Mouse (Mus musculus): ENCODE data around the gene Rgs11.

Rgs11 gene

DNA sequence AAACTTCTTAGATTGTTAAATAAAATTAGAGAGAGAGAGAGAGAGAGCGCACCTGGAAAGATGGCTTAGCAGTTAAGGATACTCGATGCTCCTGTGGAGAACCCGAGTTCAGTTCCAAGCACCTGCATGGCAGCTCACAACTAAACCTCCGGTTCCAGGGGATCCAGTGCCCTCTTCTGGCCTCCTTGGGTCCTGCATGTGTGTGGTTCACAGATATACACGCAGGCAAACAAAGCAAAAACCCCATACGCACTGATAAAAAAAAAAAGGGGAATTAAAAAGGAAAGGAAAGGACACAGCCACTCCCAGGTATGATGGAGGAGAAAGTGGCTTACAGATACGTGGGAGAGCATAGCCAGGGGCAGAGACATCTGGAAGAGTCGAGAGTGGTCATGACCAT, 30.1 kb downstream of the Rgs11 start:
- DNase-seq = no peak

DNA sequence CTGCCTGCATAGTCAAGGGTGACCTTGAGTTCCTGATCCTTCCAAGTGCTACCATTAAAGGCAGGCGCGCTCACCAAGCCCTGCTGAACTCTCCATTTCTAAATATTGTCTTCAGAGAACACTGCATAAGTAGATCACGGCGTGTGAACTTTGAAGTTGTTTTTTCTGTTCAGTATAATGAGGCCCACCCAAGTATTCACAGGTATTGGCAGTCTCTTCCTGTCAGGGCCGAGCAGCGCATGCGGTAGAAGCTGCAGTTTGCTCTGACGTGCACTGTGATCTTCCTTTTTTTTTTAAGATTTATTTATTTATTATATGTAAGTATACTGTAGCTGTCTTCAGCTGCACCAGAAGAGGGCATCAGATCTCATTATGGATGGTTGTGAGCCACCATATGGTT, 31.6 kb downstream of the Rgs11 start:
- DNase-seq = no peak

DNA sequence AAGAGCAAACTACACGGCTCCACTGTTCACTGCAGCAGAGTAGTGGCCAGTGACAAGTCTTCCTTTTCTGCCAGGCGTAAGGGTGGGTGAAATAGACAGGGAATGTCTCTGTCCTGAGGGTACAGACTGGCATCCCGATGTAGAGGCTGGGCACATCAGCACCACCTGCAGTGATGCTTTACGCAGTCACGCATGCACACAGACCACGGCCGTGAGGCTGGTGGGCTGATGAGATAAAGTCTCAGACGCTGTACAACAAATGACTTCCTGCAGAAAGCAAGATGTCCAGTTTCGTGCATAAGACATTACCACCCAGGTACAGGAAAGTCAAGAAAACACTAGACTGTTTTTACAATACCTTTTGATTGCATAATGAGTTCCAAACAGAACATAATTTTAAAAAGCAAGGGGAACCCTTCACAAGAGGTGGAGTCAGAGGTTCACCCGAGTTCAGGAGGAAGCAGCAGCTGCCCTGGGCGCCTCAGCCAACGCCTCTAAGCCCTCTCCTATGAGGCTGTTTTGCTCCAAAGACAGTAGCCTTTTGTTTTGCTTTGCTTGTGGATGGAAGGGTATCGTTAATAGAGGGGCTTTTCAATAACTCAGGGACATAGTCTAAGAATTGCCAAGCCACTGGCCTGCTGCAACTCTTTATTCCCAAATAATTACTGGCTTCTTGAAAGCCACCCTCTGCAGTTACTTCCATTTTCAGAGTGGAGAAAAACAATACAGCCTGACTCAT, 32.5 kb downstream of the Rgs11 start:
- DNase-seq = no peak

DNA sequence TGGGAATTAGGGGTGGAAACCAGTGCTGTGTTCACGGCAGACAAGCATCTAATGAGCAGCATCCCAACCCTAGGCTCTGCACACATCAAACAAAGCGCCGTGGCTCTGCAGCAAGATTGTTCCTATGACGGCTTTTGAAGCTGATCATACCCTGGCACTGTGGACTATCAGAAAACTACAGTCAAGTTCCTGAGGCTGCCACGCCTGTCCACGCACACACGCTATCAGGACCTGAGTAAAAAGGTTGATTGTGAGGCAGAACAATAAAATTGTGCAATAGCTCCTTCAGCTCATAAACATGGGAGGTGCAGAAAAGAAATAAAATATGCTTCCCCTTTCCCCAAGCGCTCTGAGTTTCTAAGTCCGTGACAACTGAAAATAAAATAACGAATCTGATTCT, 34.9 kb downstream of the Rgs11 start:
- no peak for DNase-seq

DNA sequence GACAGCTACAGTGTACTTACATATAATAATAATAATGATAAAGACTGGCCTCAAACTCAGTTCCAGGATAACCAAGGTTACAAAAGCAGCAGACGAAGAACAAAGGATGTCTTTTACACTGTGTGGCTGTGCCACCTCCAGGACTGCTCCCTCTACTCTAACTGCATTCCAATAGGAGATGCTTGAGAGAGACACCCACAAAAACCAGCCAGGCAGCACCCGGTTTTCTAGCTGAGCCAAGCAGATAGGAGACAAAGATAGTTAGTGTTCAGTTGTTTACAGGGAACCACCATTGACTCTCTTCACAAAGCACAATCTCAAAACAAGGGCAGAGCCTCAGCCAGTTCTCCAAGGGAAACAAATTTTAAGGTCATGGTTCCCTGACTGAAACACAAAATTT, 36.8 kb downstream of the Rgs11 start:
- no peak for DNase-seq

DNA sequence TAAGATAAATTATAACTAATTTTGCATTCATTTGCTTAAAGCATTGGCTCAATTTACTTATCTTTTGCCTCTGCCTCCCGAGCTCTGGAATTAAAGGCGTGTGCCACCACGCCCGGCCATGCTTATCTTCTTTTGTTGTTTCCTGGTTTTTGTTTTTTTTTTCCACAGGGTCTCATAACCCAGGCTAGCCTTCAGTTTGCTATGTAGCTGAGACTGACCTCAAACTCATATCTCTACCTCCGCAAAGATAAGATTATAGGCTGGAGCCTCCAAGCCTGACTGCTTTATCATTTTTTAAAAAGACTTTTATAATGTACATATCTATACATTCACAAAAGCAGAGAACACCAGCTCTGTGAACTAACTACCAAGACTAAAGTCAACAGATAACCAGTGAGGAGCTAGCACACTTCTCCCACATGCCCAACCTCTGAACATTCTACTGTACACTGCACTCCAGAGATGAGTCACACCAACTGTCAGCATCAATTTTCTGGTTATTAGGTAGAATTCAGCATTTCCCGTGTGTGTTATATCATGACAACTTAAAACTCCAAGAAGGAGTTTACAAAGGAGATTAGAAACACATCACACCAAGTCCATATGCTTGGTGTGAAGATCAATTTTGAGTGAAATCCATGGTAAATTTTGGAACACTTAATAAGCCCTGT, 37.5 kb downstream of the Rgs11 start:
- DNase-seq = no peak

DNA sequence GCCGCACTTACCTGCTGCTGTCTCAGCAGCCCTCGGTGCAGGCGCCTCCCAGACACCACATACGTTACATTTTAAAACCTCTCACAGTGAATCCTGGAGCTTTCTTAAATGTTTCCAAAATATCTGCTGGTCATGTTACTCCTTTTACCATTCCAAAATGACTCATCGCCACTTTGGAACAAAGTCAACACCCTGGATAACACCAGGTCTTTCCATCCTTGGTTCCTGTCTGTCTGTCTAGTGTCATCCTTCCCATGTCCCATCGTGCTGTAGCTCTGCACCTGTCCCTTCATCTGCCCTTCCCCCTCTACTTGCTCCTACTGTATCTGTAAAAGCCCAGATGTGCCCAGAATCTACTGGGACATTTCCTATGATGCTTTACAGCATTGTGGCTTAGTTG, 38.2 kb downstream of the Rgs11 start:
- no peak for DNase-seq

DNA sequence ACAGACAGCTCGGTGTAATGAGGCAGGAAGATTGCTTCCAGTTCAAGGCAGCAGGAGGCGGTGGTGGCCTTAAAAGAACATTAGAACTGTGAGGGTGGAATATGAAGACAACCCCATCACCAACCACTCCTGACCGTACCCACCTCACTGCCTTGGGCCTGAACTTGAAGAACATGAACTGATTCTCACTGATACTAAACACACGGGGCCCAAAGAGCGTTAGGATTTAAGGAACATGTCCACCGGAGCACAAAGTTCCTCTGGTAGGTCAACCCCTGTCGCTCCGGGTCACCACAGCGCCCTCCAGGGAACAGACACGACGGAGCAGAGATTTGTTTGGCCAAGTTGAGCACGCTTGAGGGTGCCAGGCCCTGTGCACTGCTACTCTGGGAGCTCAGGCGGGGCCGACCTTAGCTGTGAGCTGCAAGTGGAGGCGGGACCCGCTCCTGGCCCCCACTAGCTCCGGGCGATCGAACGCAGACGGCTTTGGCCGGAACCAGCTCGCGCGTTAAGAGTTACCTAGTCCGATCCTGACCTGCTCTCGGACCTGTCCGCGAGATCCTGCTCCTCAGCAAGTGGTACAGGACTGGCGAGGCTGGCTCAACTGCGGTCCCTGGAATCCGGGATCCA, 40.8 kb downstream of the Rgs11 start:
- no peak for DNase-seq

DNA sequence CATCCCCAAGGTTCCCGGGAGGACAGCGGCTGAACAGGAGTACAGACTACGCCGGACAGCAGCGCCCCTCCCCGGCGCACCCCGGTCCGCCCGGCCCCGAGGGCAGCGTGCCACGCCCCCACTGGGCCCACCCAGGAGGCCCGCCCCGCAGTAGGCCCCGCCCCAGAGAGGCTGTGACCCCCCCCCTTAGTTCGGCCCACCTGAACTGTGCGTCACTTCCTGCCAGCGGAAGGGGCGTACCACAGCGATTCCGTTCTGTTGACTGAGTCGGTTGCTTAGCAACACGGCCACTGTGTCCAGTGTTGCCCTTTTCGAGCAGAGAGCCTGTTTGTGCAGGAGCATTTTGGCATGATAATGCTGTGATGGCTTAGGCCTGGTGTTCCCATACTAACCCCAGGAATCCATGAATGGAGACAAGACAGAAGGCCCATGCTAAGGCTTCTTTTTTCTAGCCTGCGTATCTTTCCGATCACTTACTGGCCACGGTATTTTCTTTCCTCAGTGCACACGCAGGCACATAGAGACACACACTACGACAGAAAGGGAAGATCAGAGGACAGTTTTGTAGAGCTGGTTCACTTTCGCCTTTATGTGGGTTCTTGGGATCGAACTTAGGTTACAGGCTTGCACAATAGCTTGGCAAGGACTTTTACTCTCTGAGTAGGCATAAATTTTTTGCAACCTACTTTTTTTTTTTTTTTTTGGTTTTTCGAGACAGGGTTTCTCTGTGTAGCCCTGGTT, 41.5 kb downstream of the Rgs11 start, which contains the start of gene Fam234a:
Fam234a (minus strand) TSS at position 142 of the 741 bp plus-strand sequence.
- DNase-seq = peak; percentile 98

DNA sequence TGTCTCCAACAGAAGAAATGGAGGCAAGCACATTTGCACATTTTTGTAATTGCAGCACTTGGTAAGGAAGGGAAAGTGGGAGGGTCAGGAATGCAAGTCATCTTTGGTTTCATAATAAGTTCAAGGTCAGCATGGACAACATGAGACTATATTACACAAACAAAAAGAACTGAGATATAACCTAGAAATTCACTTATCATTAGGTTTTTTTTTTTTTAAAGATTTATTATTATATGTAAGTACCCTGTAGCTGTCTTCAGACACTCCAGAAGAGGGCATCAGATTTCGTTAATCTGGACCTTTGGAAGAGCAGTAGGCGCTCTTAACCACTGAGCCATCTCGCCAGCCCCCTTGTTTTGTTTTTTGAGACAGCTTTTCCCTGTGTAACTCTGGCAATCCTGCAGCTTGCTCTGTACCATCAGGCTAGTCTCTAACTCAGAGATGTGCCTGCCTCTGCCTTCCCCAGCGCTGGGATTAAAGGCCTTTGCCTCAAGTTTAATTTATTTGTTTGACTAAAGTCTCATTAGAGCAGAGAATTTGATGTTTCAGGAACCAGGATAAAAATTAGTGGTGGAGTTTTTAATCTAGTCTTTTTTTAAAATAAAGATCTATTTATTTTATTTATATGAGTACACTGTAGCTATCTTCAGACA, 49.3 kb downstream of the Rgs11 start:
- DNase-seq = no peak

DNA sequence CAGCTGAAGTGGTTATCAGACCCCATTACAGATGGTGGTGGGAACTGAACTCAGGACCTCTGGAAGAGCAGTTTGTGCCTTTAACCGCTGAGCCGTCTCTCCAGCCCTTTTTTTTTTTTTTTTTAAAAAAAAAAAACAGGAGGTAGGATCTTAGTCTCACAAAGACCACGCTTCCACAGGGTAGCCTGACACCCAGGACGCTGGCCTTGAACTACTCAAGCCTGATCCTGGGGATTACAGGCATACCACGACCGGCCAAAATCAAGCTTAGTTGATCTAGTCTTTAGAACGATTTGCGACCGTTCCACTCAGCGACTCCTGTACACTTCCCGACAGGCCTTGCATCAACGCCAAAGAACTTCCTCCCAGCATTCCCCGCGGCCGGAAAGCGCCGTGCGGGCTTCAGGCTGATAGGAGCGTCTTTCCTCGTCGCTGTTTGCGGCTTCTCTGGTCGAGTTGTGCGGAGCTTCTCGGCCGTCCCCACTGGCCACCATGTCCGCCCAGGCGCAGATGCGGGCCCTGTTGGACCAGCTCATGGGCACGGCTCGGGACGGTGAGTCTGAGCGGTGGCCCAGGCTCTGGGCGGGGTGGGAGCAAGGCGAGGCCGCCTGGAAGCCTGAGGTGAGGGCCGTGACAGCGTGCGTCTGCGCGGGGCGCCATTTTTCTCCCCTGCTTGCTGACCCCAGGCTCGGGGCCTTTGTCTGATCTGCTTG, 49.9 kb downstream of the Rgs11 start, which contains the start of gene Luc7l:
Luc7l (plus strand) TSS at position 358 of the 713 bp plus-strand sequence.
- peak; percentile 97 for DNase-seq

DNA sequence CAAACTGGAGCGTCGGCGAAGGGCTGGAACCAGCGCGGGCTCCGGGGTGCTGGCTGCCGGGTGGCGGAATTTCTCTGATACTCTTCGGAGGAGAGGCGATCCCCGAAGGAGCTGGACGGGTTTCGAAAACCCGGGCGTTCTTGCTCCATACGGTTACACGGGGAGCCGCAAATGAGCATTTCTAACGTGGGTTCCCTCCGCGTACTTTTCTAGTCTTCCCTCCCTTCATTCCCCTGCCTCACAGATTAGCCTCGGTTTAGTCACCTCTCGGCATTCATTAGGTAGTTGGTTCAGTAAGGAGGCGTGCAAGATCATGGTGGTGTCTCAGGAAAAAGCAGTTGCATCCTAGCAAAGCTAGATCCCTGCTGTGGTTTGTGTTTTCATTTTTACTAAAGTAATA, 50.6 kb downstream of the Rgs11 start:
- no peak for DNase-seq

DNA sequence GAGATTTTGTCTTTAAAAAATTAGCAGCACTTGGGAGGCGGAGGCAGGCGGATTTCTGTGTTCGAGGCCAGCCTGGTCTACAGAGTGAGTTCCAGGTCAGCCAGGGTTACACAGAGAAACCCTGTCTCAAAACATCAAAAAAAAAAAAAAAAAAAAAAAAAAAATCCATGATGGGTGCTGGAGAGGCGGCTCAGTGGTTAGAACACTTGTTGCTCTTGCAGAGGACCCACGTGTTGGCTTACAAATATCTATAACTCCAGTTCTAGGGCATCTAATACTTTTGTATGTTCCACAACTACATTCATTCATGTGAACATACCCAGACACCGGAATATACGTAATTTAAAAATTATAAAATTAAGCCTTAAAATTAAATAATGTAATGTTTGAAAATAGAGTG, 52.6 kb downstream of the Rgs11 start:
- DNase-seq = no peak
